Mouse (Mus musculus): ENCODE measurements around the gene Ube2l3. TPM values are rescaled to one million over a fixed set of nuclear protein-coding genes. Genes with fewer than 3 reads are reported as not detected.
"Not testable (repeated sequence)": the region's sequence is repeated elsewhere in the genome, so short reads cannot be mapped to it uniquely, and the experiment has no call there.

Ube2l3 gene
- total and polyA plus RNA-seq, 2 experiments from 2014 or later: 108 to 310 TPM

- no peak for TF ChIP-seq CTCF (IDR thresholded peaks at IDR 0.05)
- Histone ChIP-seq H3K9ac (replicated peaks; ENCODE audit: low read length, poor library complexity, severe bottlenecking) (no peak overlapping the region), H3K4me2 (ENCODE audit: low read depth, low read length, poor library complexity, severe bottlenecking) (no peak overlapping the region), H3K9me3 (ENCODE audit: low read length) (no peaks in the 10 kb centered on the region), H3K4me3 (ENCODE audit: low read depth, low read length) (no peak overlapping the region), H3K36me3 (ENCODE audit: insufficient read depth, low read length) (no peaks in the 10 kb centered on the region), H3K27me3 (ENCODE audit: insufficient read depth, low read length) (no peaks in the 10 kb centered on the region), H3K27ac (ENCODE audit: low read depth, low read length) (no peak overlapping the region), H3K4me1 (ENCODE audit: insufficient read depth, low read length) (no peaks in the 10 kb centered on the region)
- ATAC-seq (ENCODE audit: low FRiP score): no peak
- DNase-seq (ENCODE audit: low spot score): no peak
These were observed 35.3 kb downstream of the Ube2l3 start for GRCm38 (mm10) chr16:17167179-17167578.

- H3K36me3 ChIP-seq (ENCODE audit: insufficient read depth, low read length); H3K4me3 ChIP-seq (ENCODE audit: low read depth, low read length); H3K27ac ChIP-seq (ENCODE audit: low read depth, low read length); H3K9ac ChIP-seq (replicated peaks; ENCODE audit: low read length, poor library complexity, severe bottlenecking); H3K9me3 ChIP-seq (ENCODE audit: low read length); ATAC-seq (ENCODE audit: low FRiP score); DNase-seq (ENCODE audit: low spot score); H3K4me2 ChIP-seq (ENCODE audit: low read depth, low read length, poor library complexity, severe bottlenecking); H3K4me1 ChIP-seq (ENCODE audit: insufficient read depth, low read length); H3K27me3 ChIP-seq (ENCODE audit: insufficient read depth, low read length): not testable (repeated sequence)
- 97% methylated on average over 1 of the region's 1 CpGs for WGBS
These were observed 37.0 kb downstream of the Ube2l3 start for GRCm38 (mm10) chr16:17165478-17165877.

- ATAC-seq (ENCODE audit: low FRiP score): no peak
- no peaks in the 10 kb centered on the region for H3K4me1 ChIP-seq (ENCODE audit: insufficient read depth, low read length)
- no peak overlapping the region for H3K9ac ChIP-seq (replicated peaks; ENCODE audit: low read length, poor library complexity, severe bottlenecking)
- H3K4me3 ChIP-seq (ENCODE audit: low read depth, low read length): no peak overlapping the region
- no peak for TF ChIP-seq CTCF (IDR thresholded peaks at IDR 0.05)
- no peak overlapping the region for H3K27ac ChIP-seq (ENCODE audit: low read depth, low read length)
- peaks cover 35% of the 10 kb centered on the region for H3K36me3 ChIP-seq (ENCODE audit: insufficient read depth, low read length)
- no peaks in the 10 kb centered on the region for H3K9me3 ChIP-seq (ENCODE audit: low read length)
- H3K27me3 ChIP-seq (ENCODE audit: insufficient read depth, low read length): no peaks in the 10 kb centered on the region
- no peak for DNase-seq (ENCODE audit: low spot score)
- 94% methylated on average over 2 of the region's 2 CpGs for WGBS
- no peak overlapping the region for H3K4me2 ChIP-seq (ENCODE audit: low read depth, low read length, poor library complexity, severe bottlenecking)
These were observed 48.1 kb downstream of the Ube2l3 start for GRCm38 (mm10) chr16:17154346-17154745.

GRCm38 (mm10) chr16:17151874-17152273, 50.6 kb downstream of the Ube2l3 start:
- Histone ChIP-seq H3K36me3 (ENCODE audit: insufficient read depth, low read length) (peaks cover 22% of the 10 kb centered on the region), H3K4me1 (ENCODE audit: insufficient read depth, low read length) (peaks cover 3% of the 10 kb centered on the region; the same call in 1 of the 2 replicates), H3K4me3 (ENCODE audit: low read depth, low read length) (no peak overlapping the region), H3K27me3 (ENCODE audit: insufficient read depth, low read length) (no peaks in the 10 kb centered on the region), H3K9ac (replicated peaks; ENCODE audit: low read length, poor library complexity, severe bottlenecking) (no peak overlapping the region), H3K27ac (ENCODE audit: low read depth, low read length) (no peak overlapping the region), H3K4me2 (ENCODE audit: low read depth, low read length, poor library complexity, severe bottlenecking) (no peak overlapping the region), H3K9me3 (ENCODE audit: low read length) (no peaks in the 10 kb centered on the region)
- DNase-seq (ENCODE audit: low spot score) (no peak), ATAC-seq (ENCODE audit: low FRiP score) (no peak)
- TF ChIP-seq CTCF (IDR thresholded peaks at IDR 0.05): no peak
- WGBS: 96% methylated on average over 4 of the region's 4 CpGs

DNA sequence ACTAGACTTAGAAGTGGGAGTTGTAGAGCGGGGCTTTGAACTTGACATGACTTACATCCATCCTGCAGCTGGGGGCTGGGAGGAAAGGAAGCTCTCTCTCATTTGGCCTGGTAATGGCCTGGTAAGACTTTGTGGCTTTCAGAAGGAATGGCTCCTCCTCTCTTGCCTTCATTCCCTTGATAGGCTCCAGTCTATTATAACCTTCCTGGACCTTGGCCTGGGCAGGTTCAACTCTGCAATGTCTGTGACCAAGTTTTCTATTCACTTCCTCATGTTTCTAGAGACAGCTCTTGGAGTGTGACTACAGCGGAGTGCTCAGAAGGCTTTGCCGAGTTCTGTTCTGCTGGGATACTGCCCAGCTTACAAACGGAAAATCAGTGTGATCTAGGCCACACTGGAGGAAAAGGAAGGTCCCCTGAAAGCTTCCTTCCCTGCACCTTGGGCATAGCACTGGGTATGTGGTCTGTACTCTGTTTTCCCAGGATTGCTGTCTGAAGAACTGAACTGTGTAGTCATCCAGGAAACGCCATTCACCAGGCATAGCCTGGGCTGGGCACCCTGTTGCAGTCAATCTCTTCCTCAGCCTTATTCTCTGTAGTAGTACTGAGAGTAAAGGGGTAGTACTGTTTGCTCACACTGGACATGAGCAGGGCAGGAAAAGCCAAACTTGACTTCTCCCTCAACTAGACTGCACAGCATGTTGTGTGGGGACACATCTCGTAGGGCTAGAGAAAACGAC, 51.8 kb downstream of the Ube2l3 start:
- Histone ChIP-seq H3K4me1 (ENCODE audit: insufficient read depth, low read length) (peaks cover 3% of the 10 kb centered on the region; the same call in 1 of the 2 replicates), H3K27ac (ENCODE audit: low read depth, low read length) (no peak overlapping the region), H3K4me2 (ENCODE audit: low read depth, low read length, poor library complexity, severe bottlenecking) (no peak overlapping the region), H3K27me3 (ENCODE audit: insufficient read depth, low read length) (no peaks in the 10 kb centered on the region), H3K4me3 (ENCODE audit: low read depth, low read length) (no peak overlapping the region), H3K9ac (replicated peaks; ENCODE audit: low read length, poor library complexity, severe bottlenecking) (no peak overlapping the region), H3K9me3 (ENCODE audit: low read length) (no peaks in the 10 kb centered on the region), H3K36me3 (ENCODE audit: insufficient read depth, low read length) (peaks cover 22% of the 10 kb centered on the region)
- TF ChIP-seq CTCF (IDR thresholded peaks at IDR 0.05): no peak
- DNase-seq (ENCODE audit: low spot score) (no peak), ATAC-seq (ENCODE audit: low FRiP score) (no peak)
- WGBS: 85% methylated on average over 7 of the region's 7 CpGs

DNA sequence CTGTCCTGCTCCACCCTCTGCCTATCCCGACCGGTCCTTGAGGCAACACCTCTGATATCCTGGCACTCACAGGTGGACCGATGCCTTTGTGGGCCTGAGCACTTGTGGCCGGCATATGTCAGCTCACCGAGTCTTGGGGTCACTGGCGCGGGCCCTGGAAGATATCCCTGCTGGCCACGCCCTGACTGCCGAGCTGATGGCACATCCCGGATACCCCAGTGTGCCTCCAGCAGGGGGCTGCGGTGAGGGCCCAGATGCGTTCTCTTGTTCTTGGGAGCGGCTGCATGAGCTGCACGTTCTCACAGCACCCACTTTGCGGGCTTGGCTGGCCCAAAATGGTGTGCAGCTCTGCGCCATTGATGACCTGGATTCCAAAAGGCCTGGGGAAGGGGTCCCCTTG, 54.4 kb downstream of the Ube2l3 start:
- peaks cover 9% of the 10 kb centered on the region; the same call in 1 of the 2 replicates for H3K36me3 ChIP-seq (ENCODE audit: insufficient read depth, low read length)
- TF ChIP-seq CTCF (IDR thresholded peaks at IDR 0.05): peak; percentile 49
- no peak overlapping the region for H3K27ac ChIP-seq (ENCODE audit: low read depth, low read length)
- peak overlapping the region; percentile 68 for H3K4me3 ChIP-seq (ENCODE audit: low read depth, low read length)
- 11% methylated on average over 16 of the region's 16 CpGs for WGBS
- no peak for DNase-seq (ENCODE audit: low spot score)
- H3K9ac ChIP-seq (replicated peaks; ENCODE audit: low read length, poor library complexity, severe bottlenecking): no peak overlapping the region
- ATAC-seq (ENCODE audit: low FRiP score): 0 out of 2 replicates have a peak, but pooled peaks have one; percentile 0
- no peaks in the 10 kb centered on the region for H3K9me3 ChIP-seq (ENCODE audit: low read length)
- no peaks in the 10 kb centered on the region for H3K27me3 ChIP-seq (ENCODE audit: insufficient read depth, low read length)
- H3K4me2 ChIP-seq (ENCODE audit: low read depth, low read length, poor library complexity, severe bottlenecking): peak overlapping the region; percentile 88
- peaks cover 3% of the 10 kb centered on the region; the same call in 1 of the 2 replicates for H3K4me1 ChIP-seq (ENCODE audit: insufficient read depth, low read length)
